Mouse (Mus musculus): ENCODE measurements around the gene Cdc42se1.
"Not testable (repeated sequence)": the region's sequence is repeated elsewhere in the genome, so short reads cannot be mapped to it uniquely, and the experiment has no call there.

The Cdc42se1 gene

GRCm38 (mm10) chr3:95228148-95228893, at the start of gene Cdc42se1:
Cdc42se1 (plus strand) TSS chr3:95228732.
- peak; percentile 81 to 86 for DNase-seq (ENCODE audit: low spot score in 2 of 2)

GRCm38 (mm10) chr3:95178948-95179347, 49.6 kb upstream of the Cdc42se1 start:
- DNase-seq (ENCODE audit: low spot score in 2 of 2): no peak

GRCm38 (mm10) chr3:95179890-95180289, 48.6 kb upstream of the Cdc42se1 start:
- DNase-seq (ENCODE audit: low spot score in 2 of 2): no peak

- DNase-seq (ENCODE audit: low spot score in 2 of 2): no peak
These were observed 46.7 kb upstream of the Cdc42se1 start for GRCm38 (mm10) chr3:95181841-95182240.

GRCm38 (mm10) chr3:95184796-95185577, 43.5 kb upstream of the Cdc42se1 start:
- DNase-seq (ENCODE audit: low spot score in 2 of 2): no peak

- DNase-seq (ENCODE audit: low spot score in 2 of 2): no peak
These were observed 42.4 kb upstream of the Cdc42se1 start for GRCm38 (mm10) chr3:95186100-95186499.

DNA sequence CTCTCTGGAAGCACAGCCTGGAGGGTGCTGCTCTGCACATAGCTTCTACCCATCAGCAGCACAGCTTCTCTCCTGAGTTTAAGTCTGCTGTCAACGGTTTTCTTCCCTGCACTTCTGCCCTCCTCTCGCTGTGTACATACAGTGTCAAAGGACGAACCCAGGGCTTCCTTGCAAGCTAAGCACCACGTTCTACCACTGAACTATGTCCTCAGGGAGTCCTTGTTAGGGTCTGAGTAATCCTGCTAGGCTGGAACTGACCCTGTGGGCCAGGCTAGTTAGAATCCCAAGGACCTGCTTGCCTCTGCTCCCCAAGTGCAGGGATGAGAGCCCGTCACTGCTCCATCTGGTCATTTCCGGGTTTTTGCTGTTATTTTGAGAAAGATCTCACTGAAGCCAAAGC, 41.6 kb upstream of the Cdc42se1 start:
- no peak for DNase-seq (ENCODE audit: low spot score in 2 of 2)

GRCm38 (mm10) chr3:95194721-95195135, 33.8 kb upstream of the Cdc42se1 start:
- no peak for DNase-seq (ENCODE audit: low spot score in 2 of 2)

DNA sequence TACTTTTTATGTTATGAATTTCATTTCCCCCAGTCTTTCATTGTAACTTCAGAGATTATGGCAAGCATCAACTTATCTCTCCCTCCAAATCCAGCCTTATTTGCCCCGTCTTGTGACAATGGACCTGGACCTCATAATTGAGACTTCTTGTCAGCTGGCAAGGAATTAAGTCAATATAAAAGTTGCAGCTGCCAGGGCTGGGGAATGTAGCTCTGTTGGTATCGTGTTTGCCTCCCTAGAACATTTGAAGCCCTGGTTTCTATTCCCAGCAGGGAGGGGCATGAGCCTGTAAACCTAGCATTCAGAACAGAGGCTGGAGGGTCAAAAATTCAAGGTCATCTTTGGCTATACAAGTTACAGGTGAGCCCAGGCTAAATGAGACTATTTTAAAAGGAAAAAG, 32.8 kb upstream of the Cdc42se1 start:
- no peak for DNase-seq (ENCODE audit: low spot score in 2 of 2)

DNA sequence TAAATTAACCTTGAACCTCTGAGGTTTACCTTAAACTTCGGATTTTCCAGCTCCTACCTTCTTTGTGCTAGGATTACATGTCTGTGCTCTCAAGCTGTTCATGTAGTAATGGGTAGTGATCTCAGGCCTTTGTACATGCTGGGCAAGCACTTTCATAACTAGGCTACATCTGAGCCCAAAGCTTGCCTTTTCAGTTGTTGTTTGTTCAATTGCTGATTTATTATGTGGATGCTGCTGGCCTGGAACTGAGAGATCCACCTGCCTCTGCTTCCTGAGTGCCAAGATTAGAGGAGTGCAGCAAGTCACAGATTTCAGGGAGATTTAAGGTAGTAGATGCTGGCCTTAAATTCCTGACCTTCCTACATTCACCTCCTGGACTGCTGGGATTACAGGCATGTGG, 29.4 kb upstream of the Cdc42se1 start:
- no peak for DNase-seq (ENCODE audit: low spot score in 2 of 2)

- DNase-seq (ENCODE audit: low spot score in 2 of 2): no peak
These were observed 28.4 kb upstream of the Cdc42se1 start for GRCm38 (mm10) chr3:95200132-95200531.

- no peak for DNase-seq (ENCODE audit: low spot score in 2 of 2)
These were observed 28.0 kb upstream of the Cdc42se1 start for GRCm38 (mm10) chr3:95200562-95200961.

- no peak for DNase-seq (ENCODE audit: low spot score in 2 of 2)
These were observed 24.7 kb upstream of the Cdc42se1 start for GRCm38 (mm10) chr3:95203880-95204279.

DNA sequence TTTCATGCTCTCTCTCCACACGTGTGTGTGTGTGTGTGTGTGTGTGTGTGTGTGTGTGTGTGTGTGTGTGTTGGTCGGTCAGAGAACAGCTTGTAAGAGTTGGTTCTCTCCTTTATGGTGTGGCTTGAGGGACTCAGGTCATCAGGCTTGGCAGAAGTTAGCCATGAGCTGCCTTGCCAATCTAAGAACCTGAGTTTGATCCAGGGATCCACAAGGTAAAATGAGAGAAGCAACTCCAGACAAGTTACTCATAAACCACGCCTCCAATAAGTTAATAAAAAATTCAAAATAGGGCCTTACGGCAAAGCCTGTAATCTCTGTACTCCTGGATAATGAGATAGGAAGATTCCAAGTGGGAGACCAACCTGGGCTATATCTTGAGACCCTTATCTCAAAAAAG, 20.2 kb upstream of the Cdc42se1 start:
- DNase-seq (ENCODE audit: low spot score in 2 of 2): no peak

- DNase-seq (ENCODE audit: low spot score in 2 of 2): no peak
These were observed 17.9 kb upstream of the Cdc42se1 start for GRCm38 (mm10) chr3:95210585-95210984.

DNA sequence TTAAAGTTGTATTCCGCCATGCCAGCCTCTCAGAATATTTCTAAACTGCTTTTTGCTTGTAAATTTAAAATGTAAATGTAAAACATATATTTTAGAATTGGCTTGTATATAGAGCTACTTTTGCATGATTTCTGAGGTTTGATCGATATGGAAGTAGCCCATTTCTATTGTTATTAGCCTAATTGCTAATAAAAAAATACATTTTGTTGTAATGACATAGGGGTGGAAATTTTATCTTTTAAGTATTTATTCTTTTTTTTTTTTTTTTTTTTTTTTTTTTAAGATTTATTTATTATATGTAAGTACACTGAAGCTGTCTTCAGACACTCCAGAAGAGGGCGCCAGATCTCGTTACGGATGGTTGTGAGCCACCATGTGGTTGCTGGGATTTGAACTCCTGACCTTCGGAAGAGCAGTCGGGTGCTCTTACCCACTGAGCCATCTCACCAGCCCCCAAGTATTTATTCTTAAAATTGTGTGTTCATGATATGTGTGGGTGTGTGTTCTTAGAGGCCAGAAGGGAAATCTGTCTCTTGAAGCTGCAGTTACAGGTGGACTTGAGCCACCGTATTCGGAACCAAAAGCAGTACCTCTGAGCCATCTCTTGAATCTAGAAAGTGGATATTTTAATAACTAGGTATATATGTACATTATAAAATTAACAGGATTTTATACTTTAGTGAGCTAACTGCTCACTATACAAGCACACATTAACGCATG, 15.5 kb upstream of the Cdc42se1 start:
- DNase-seq (ENCODE audit: low spot score in 2 of 2): not testable (repeated sequence)

DNA sequence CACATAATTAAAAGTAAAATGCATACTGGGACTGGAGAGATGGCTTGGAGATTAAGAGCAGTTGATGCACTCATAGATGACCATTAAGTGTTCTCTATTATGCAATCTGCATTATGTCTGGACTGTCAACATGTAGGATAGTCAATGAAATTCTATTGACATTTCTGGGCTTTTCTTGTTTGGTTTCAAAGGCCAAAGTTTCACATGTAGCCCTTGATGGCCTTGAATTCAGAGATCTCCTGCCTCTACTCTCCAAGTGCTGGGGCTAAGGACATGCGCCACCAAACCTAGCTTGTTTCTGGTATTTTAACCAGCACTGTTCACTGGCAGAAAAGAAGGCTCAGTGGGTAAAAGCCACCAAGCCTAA, 14.9 kb upstream of the Cdc42se1 start:
- DNase-seq (ENCODE audit: low spot score in 2 of 2): no peak

DNA sequence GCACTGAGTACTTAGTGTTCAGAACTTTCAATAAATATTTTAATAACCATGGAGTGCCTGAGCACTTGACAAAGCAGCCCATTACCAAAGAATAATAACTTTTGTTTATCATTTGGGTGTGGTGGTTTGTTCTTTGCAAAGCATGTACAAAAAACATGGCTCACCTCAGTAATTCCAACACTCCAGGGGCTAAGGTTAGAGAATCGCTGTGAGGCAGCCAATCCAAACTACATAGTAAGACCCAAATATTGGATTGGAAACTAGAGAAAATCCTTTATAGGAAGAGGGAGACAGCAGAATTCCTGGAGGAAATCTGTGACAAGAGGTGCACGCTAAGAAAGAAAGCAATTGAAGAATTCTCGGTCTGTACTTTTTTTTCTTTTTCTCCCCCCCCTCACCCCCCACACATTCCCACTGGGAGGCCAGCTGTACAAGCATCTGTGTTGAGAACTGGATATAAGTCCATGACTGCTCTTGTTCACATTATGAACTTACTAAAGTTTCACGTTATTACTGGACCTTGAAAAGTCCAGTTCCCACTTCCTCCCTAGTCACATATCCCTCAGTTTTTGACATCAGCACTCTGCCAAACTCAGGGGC, 11.8 kb upstream of the Cdc42se1 start:
- DNase-seq (ENCODE audit: low spot score in 2 of 2): no peak

- peak; percentile 95 to 97 for DNase-seq (ENCODE audit: low spot score in 2 of 2)
These were observed 11.0 kb upstream of the Cdc42se1 start, which contains the start of gene Gabpb2 for GRCm38 (mm10) chr3:95217255-95218134. Gabpb2 (minus strand) TSS chr3:95217916.

DNA sequence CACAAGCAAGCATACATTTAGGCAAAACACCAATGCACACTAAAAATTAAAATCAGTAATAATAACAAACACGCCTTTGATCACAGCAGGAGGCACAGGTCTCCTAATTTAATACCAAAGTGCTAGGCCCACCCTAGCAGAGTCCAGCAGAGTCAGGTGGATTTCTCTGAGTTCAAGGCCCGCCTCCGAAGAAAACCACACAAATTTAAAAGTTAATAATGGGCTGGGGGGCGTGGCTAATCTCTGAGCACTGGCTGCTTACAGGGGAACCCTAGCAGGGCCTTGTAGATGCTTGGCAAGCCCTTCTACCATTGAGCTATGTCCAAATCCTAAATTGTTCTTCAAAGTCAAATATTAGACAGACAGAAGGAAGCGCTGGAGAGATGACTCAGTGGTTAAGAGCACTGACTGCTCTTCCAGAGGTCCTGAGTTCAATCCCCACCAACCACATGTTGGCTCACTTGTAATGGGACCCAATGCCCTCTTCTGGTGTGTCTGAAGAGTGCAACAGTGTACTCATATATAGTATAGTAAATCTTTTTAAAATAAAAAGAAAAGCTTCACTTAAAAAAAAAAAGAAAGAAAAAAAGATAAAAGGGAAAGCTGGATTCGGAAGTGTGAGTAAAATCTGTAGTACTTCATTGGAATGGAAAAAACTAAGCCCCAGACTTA, 9.9 kb upstream of the Cdc42se1 start:
- DNase-seq (ENCODE audit: low spot score in 2 of 2): no peak

Data from urinary bladder, postnatal 4 days (tissue).